Mouse (Mus musculus): ENCODE data around the gene Gm9837.

DNA sequence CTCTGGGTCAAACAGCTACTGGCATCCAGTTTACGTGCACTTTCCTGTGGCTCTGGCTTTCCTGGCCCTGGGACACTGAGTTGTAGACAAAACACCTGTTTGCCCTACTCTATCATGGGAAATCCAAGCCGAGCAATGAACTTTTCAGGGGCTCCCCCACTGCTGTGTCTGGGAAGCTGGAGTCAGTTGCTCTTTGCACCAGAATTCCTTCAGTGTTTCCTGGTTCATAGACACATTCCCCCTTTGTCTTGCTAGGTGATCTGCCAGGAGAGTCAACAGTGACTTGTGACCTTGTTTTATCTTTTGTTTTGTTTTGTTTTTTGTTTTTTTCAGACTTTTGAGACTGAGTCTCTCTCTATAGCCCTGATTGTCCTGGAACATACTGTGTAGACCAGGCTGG, 18.9 kb downstream of the Gm9837 start:
- TF ChIP-seq CTCF (IDR thresholded peaks at IDR 0.05; ENCODE audit: low read depth, low read length) (no peak), POLR2A (IDR thresholded peaks at IDR 0.05; ENCODE audit: borderline replicate concordance, low read depth, low read length) (no peak)

All from bone marrow macrophage, adult 2 months (primary cell).